Mouse (Mus musculus) layer of hippocampus, adult 2 months (tissue): Measurements from ENCODE around the gene Hnrnpab. TPM values are rescaled to one million over a fixed set of nuclear protein-coding genes. Genes with fewer than 3 reads are reported as not detected.
A peak's percentile ranks its signal among the peaks of the same experiment; 100 is the strongest.
"Not testable (repeated sequence)": the region's sequence is repeated elsewhere in the genome, so short reads cannot be mapped to it uniquely, and the experiment has no call there.

ENCODE experiments used
- DNase-seq, 2 experiments: peaks; one replicate each; pipeline ENCODE4 v3.0.0; 2022; ENCODE audit warnings: low spot score in 2 of 2
- H3K27ac ChIP-seq: fragments of 200-600 bp; 2 replicates; pipeline ENCODE4 v1.8.1; 2022
- H3K4me3 ChIP-seq: fragments of 200-600 bp; 2 replicates; pipeline ENCODE4 v1.8.1; 2022; ENCODE audit warnings: mild to moderate bottlenecking
- CTCF ChIP-seq: fragments of 200-600 bp; conservative IDR thresholded peaks from 2 replicates; pipeline ENCODE4 v1.8.1; 2022; ENCODE audit warnings: antibody characterized with exemption, mild to moderate bottlenecking, moderate library complexity
- total RNA-seq, 2 experiments: library from RNA; stranded (reverse); gene quantifications; 2 replicates each; pipeline ENCODE4 v1.2.3; 2021

Gene Hnrnpab
- total RNA-seq, 2 experiments from 2014 or later: 149 to 155 TPM

- Histone ChIP-seq H3K4me3 (peak overlapping the region; percentile 53), H3K27ac (peak overlapping the region; percentile 80)
- TF ChIP-seq CTCF: no peak
- DNase-seq: no peak
Measured at GRCm38 (mm10) chr11:51615601-51616000, 9.0 kb upstream of the Hnrnpab start.

DNA sequence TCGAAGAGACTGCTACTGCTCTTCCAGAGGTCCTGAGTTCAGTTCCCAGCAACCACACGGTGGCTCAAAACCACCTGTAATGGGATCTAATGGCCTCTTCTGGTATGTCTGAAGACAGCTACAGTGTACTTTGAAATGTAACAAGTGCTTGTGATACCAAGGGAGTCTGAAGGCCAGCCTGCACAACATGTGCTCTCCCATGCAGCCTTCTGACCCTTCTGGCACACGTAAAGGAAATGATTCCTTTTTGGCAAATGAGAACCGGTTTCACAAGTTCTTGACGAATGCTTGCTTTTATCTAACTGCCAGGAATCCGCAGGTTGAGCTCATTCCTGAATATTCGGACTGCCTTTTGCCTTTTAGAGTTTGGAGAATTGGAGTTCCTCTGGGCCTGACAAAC, 8.5 kb upstream of the Hnrnpab start:
- TF ChIP-seq CTCF: no peak

GRCm38 (mm10) chr11:51614256-51614655, 7.6 kb upstream of the Hnrnpab start:
- peak; percentile 35 for TF ChIP-seq CTCF
- Histone ChIP-seq H3K27ac (no peak overlapping the region), H3K4me3 (no peak overlapping the region)
- DNase-seq: no peak

More for the DNA sequence above, 8.5 kb upstream of the Hnrnpab start:
- H3K4me3 ChIP-seq: peak overlapping the region; percentile 53
- no peak for DNase-seq
- H3K27ac ChIP-seq: peak overlapping the region; percentile 80

GRCm38 (mm10) chr11:51609940-51610339, 3.3 kb upstream of the Hnrnpab start:
- not testable (repeated sequence) for DNase-seq, H3K4me3 ChIP-seq, H3K27ac ChIP-seq

- DNase-seq: no peak
- no peak overlapping the region for H3K27ac ChIP-seq
- no peak overlapping the region for H3K4me3 ChIP-seq
- TF ChIP-seq CTCF: no peak
Measured at GRCm38 (mm10) chr11:51609266-51609909, 2.7 kb upstream of the Hnrnpab start.

DNA sequence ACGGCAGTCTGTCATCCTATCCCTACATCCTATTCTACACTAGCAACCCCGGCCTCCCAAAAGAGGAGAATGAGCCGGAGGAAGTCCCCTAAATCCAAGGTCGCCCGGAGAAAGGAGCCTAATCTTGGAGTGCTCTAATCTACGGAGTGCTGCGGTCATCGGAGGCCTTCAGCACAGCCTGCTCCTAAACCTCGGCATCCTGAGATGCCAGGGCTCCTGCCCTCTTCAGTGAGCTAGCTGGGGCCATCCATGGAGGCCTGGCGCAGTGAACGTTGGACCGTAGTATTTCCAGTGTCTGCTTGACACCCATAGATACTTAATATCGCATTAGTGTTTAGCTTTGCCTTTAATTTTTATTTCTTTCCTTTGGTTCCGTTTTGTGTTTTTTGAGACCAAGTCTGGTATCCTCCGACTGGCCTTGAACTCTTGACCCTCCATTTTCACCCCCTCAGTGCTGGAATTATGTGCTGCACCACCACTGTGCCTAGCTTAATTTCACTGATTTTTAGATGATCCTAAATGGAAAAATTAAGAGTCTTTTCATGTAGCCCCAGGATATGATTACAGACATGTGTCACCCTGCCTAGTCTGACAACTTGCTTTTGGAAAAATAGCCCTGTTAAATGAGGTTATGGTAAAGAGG, 570 bp upstream of the Hnrnpab start:
- Histone ChIP-seq H3K4me3 (peak overlapping the region; percentile 71), H3K27ac (peak overlapping the region; percentile 95)
- DNase-seq: no peak
- no peak for TF ChIP-seq CTCF

- DNase-seq: peak; percentile 76 to 77
- no peak for TF ChIP-seq CTCF
- Histone ChIP-seq H3K4me3 (peak overlapping the region; percentile 71), H3K27ac (peak overlapping the region; percentile 95)
Measured at GRCm38 (mm10) chr11:51605602-51606446, 823 bp downstream of the Hnrnpab start.

GRCm38 (mm10) chr11:51602253-51602652, 4.4 kb downstream of the Hnrnpab start:
- DNase-seq: no peak

DNA sequence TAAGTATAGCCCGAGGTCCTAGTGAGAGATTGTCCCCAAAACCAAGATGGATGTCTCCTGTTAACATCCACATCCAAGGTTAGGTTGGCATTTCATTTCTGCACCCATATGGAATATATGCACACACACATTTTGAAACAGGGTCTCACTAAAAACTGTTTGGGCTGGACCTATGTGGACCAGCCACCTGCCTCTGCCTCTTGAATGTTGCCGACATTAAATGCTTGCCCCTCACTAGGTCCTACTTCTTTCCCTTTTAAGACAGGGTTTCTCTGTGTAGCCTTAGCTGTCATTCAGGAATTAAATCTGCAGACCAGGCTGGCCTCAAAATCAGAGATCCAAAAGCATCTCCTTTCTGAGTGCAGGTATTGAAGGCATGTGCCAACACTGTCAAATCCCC, 9.1 kb downstream of the Hnrnpab start:
- DNase-seq: no peak
- TF ChIP-seq CTCF: no peak
- H3K4me3 ChIP-seq: no peak overlapping the region
- no peak overlapping the region for H3K27ac ChIP-seq

More at GRCm38 (mm10) chr11:51602253-51602652, 4.4 kb downstream of the Hnrnpab start:
- no peak overlapping the region for H3K4me3 ChIP-seq
- no peak for TF ChIP-seq CTCF
- 0 out of 2 replicates have a peak overlapping the region, but pooled peaks have one; percentile 3 for H3K27ac ChIP-seq

DNA sequence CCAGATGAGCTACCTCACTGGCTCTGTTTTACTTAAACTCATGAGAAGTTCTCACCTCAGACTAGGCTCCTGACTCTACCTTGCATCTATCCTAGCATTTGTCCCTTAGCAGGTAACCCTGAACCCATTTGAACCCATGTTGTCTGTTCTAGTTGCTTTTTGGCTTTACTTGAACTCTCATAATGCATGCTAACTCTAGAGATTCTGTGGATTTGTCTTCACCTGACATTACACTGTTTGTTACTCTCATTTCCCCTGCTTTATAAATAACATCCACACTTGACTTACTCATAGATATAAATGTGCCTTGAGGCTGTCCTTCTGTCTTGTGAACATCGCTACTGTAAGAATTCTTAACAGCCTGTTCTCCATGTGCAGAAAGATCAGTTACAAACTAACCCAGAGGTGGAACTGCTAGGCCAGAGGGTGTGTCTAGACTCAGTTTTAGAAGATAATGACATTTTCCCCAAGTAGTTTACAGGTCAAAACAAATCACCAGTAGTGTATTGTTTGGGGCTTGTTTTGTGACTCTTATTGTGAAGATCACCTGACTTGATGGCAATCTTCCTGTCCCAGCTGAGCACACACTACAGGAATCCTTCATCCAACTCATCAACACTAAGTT, 11.1 kb downstream of the Hnrnpab start:
- Histone ChIP-seq H3K27ac (no peak overlapping the region), H3K4me3 (no peak overlapping the region)
- DNase-seq: no peak
- TF ChIP-seq CTCF: no peak

- no peak for TF ChIP-seq CTCF
- DNase-seq: no peak
- H3K27ac ChIP-seq: no peak overlapping the region
- H3K4me3 ChIP-seq: no peak overlapping the region
Measured at GRCm38 (mm10) chr11:51594715-51595350, 11.8 kb downstream of the Hnrnpab start.

GRCm38 (mm10) chr11:51593849-51594248, 12.8 kb downstream of the Hnrnpab start:
- TF ChIP-seq CTCF: no peak

More at GRCm38 (mm10) chr11:51593849-51594248, 12.8 kb downstream of the Hnrnpab start:
- Histone ChIP-seq H3K27ac (no peak overlapping the region), H3K4me3 (no peak overlapping the region)
- no peak for DNase-seq
